Mouse (Mus musculus): Measurements from ENCODE around the gene Hip1.

GRCm38 (mm10) chr5:135550910-135551309, 6.0 kb upstream of the Hip1 start:
- TF ChIP-seq HCFC1 (IDR thresholded peaks at IDR 0.05; ENCODE audit: borderline replicate concordance, insufficient read depth, low read length) (no peak), ZNF384 (IDR thresholded peaks at IDR 0.05; ENCODE audit: low read depth, low read length) (no peak), ZC3H11A (IDR thresholded peaks at IDR 0.05; ENCODE audit: borderline replicate concordance, low read depth, low read length) (0 out of 2 replicates have a peak, but pooled peaks have one; percentile 19), CHD2 (IDR thresholded peaks at IDR 0.05; ENCODE audit: low read depth, low read length) (no peak)
